Mouse (Mus musculus) hindbrain, postnatal 0 days (tissue): ENCODE results near the gene Pxk. TPM values are rescaled to one million over a fixed set of nuclear protein-coding genes. Genes with fewer than 3 reads are reported as not detected.
A peak's percentile ranks its signal among the peaks of the same experiment; 100 is the strongest.

ENCODE experiments used
- ATAC-seq: fragments of 200-750 bp; cut with Nextera tagmentation; 2 replicates; pipeline ENCODE4 v1.8.0; 2017; ENCODE audit warnings: mild to moderate bottlenecking, moderate TSS enrichment, moderate library complexity
- DNase-seq: peaks from one replicate; pipeline ENCODE4 v3.0.0-alpha.2; 2015; ENCODE audit warnings: low spot score
- H3K27ac ChIP-seq: fragments of 300-500 bp; sonication (generic); 2 replicates; pipeline ENCODE4 v1.5.1; 2014; ENCODE audit warnings: mild to moderate bottlenecking
- H3K27me3 ChIP-seq: fragments of 300-500 bp; sonication (generic); 2 replicates; pipeline ENCODE4 v1.6.1; 2014; ENCODE audit warnings: low read length, mixed read lengths; ENCODE audit not compliant: insufficient read depth
- H3K36me3 ChIP-seq: fragments of 300-500 bp; sonication (generic); 2 replicates; pipeline ENCODE4 v1.6.1; 2014; ENCODE audit warnings: low read length, mixed read lengths; ENCODE audit not compliant: insufficient read depth
- H3K4me1 ChIP-seq: fragments of 300-500 bp; sonication (generic); 2 replicates; pipeline ENCODE4 v1.6.1; 2014; ENCODE audit warnings: antibody characterized with exemption, low read length, mixed read lengths; ENCODE audit not compliant: insufficient read depth
- H3K4me2 ChIP-seq: fragments of 300-500 bp; sonication (generic); 2 replicates; pipeline ENCODE4 v1.6.1; 2014; ENCODE audit warnings: low read depth, mild to moderate bottlenecking, low read length, moderate library complexity, mixed read lengths
- H3K4me3 ChIP-seq: fragments of 300-500 bp; sonication (generic); 2 replicates; pipeline ENCODE4 v1.5.1; 2014; ENCODE audit warnings: low read length
- H3K9ac ChIP-seq: fragments of 300-500 bp; sonication (generic); replicated peaks from 2 replicates; pipeline ENCODE4 v1.6.1; 2014; ENCODE audit warnings: mild to moderate bottlenecking, low read length, moderate library complexity, mixed read lengths
- H3K9me3 ChIP-seq: fragments of 300-500 bp; sonication (generic); 2 replicates; pipeline ENCODE4 v1.6.1; 2016; ENCODE audit warnings: low read length, mixed read lengths
- CTCF ChIP-seq: IDR thresholded peaks from 2 replicates; pipeline ENCODE4 v1.5.1; 2016; ENCODE audit warnings: antibody characterized with exemption, control low read depth, low read depth
- WGBS: fragments of 180-500 bp; shearing (Covaris S2); extraction: QIAGEN DNeasy Blood & Tissue Kit; methylation state at CpG from one replicate; pipeline ENCODE4 v1.1.7; 2014; 5-methylcytosine and 5-hydroxymethylcytosine counted together
- polyA plus RNA-seq: library from polyadenylated mRNA; unstranded; fragments of >200 nt; fragmentation: Nextera tagmentation; extraction: Ambion mirVana; gene quantifications from 2 replicates; pipeline ENCODE4 v1.2.1, GENCODE M21; 2015
- total RNA-seq: library from RNA; depleted of rRNA; stranded (reverse); fragments of >200 nt; gene quantifications from 2 replicates; pipeline ENCODE4 v1.2.3, GENCODE M21; 2014

The Pxk gene
- total and polyA plus RNA-seq, 2 experiments from 2014 or later: 36.3 to 57.4 TPM

GRCm38 (mm10) chr14:8082949-8083348 lies 15.1 kb upstream of the Pxk start:
- Histone ChIP-seq H3K9me3 (no peaks in the 10 kb centered on the region), H3K27ac (no peak overlapping the region), H3K4me2 (no peak overlapping the region), H3K36me3 (peaks cover 9% of the 10 kb centered on the region; the same call in 1 of the 2 replicates), H3K27me3 (no peaks in the 10 kb centered on the region), H3K9ac (no peak overlapping the region), H3K4me3 (no peak overlapping the region), H3K4me1 (0 out of 2 replicates have a peak, but pooled peaks cover 3% of the 10 kb centered on the region)
- ATAC-seq: no peak
- no peak for TF ChIP-seq CTCF
- 89% methylated on average over 1 of the region's 1 CpGs for WGBS
- no peak for DNase-seq

- Histone ChIP-seq H3K27me3 (no peaks in the 10 kb centered on the region), H3K4me1 (no peaks in the 10 kb centered on the region), H3K27ac (no peak overlapping the region), H3K4me2 (no peak overlapping the region), H3K9ac (no peak overlapping the region), H3K4me3 (no peak overlapping the region), H3K36me3 (peaks cover 34% of the 10 kb centered on the region), H3K9me3 (no peaks in the 10 kb centered on the region)
- ATAC-seq: no peak
- 98% methylated on average over 2 of the region's 2 CpGs for WGBS
- no peak for TF ChIP-seq CTCF
- DNase-seq: no peak
Measured at GRCm38 (mm10) chr14:8089016-8089415, 9.0 kb upstream of the Pxk start.

- Histone ChIP-seq H3K36me3 (peaks cover 28% of the 10 kb centered on the region), H3K27ac (no peak overlapping the region), H3K4me1 (peaks cover under 1% of the 10 kb centered on the region; the same call in 1 of the 2 replicates), H3K27me3 (no peaks in the 10 kb centered on the region), H3K4me3 (no peak overlapping the region), H3K9ac (no peak overlapping the region), H3K9me3 (no peaks in the 10 kb centered on the region), H3K4me2 (no peak overlapping the region)
- DNase-seq (peak; percentile 87), ATAC-seq (peak; percentile 42; the same call in 1 of the 2 replicates)
- peak; percentile 63 for TF ChIP-seq CTCF
- 88% methylated on average over 2 of the region's 2 CpGs for WGBS
Measured at GRCm38 (mm10) chr14:8092573-8092972, 5.4 kb upstream of the Pxk start.

- Histone ChIP-seq H3K9ac (no peak overlapping the region), H3K4me3 (no peak overlapping the region), H3K27ac (no peak overlapping the region), H3K4me1 (peaks cover 4% of the 10 kb centered on the region; the same call in 1 of the 2 replicates), H3K36me3 (peaks cover 25% of the 10 kb centered on the region), H3K9me3 (no peaks in the 10 kb centered on the region), H3K27me3 (no peaks in the 10 kb centered on the region), H3K4me2 (no peak overlapping the region)
- ATAC-seq (no peak), DNase-seq (no peak)
- TF ChIP-seq CTCF: no peak
- WGBS: 36% methylated on average over 5 of the region's 5 CpGs
Measured at GRCm38 (mm10) chr14:8093427-8093826, 4.6 kb upstream of the Pxk start.

GRCm38 (mm10) chr14:8094931-8095561 lies 3.0 kb upstream of the Pxk start:
- Histone ChIP-seq H3K27ac (no peak overlapping the region), H3K4me1 (peaks cover 11% of the 10 kb centered on the region; the same call in 1 of the 2 replicates), H3K4me2 (no peak overlapping the region), H3K4me3 (no peak overlapping the region), H3K27me3 (no peaks in the 10 kb centered on the region), H3K9ac (no peak overlapping the region), H3K36me3 (peaks cover 11% of the 10 kb centered on the region), H3K9me3 (no peaks in the 10 kb centered on the region)
- no peak for TF ChIP-seq CTCF
- ATAC-seq: no peak
- 67% methylated on average over 3 of the region's 3 CpGs for WGBS
- DNase-seq: no peak

DNA sequence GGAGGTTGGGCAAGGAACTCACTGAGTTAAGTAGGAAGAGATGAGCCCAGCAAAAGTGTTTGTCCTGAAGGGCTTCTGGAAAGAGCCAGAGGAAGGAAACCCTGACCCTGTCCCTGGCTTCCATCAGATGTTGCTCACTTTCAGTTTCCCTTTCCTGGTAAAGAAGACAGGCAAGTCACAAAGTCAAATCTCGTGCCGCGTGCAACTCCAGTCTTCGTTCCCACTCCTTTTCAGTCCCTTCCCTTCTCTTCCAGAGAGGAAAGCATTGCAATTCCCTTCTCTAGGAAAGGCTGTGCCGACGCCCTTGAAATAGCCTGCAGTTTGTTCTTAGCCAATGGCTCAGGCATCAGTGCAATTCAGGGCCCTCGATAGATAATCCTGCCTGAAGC lies 2.5 kb upstream of the Pxk start:
- WGBS: 80% methylated on average over 7 of the region's 7 CpGs
- no peak overlapping the region for H3K27ac ChIP-seq
- ATAC-seq (no peak), DNase-seq (no peak)
- no peak overlapping the region for H3K4me3 ChIP-seq
- H3K36me3 ChIP-seq: peaks cover 6% of the 10 kb centered on the region; the same call in 1 of the 2 replicates
- H3K9me3 ChIP-seq: no peaks in the 10 kb centered on the region
- no peak overlapping the region for H3K9ac ChIP-seq
- H3K4me1 ChIP-seq: peaks cover 11% of the 10 kb centered on the region; the same call in 1 of the 2 replicates
- TF ChIP-seq CTCF: no peak
- H3K4me2 ChIP-seq: no peak overlapping the region
- H3K27me3 ChIP-seq: no peaks in the 10 kb centered on the region

- WGBS: 1% methylated on average over 5 of the region's 5 CpGs
- peaks cover 11% of the 10 kb centered on the region for H3K4me1 ChIP-seq
- DNase-seq: peak; percentile 39
Measured at GRCm38 (mm10) chr14:8098687-8098995, 630 bp downstream of the Pxk start.

More at GRCm38 (mm10) chr14:8098687-8098995, 630 bp downstream of the Pxk start:
- ATAC-seq: peak; percentile 11
- TF ChIP-seq CTCF: no peak
- Histone ChIP-seq H3K9me3 (no peaks in the 10 kb centered on the region), H3K4me3 (peak overlapping the region; percentile 93), H3K36me3 (no peaks in the 10 kb centered on the region), H3K27me3 (no peaks in the 10 kb centered on the region), H3K4me2 (peak overlapping the region; percentile 76), H3K27ac (peak overlapping the region; percentile 85), H3K9ac (peak overlapping the region; percentile 94)
